Mouse (Mus musculus) midbrain, postnatal 0 days (tissue): ENCODE measurements around the gene 1700025G04Rik. TPM values are rescaled to one million over a fixed set of nuclear protein-coding genes. Genes with fewer than 3 reads are reported as not detected.

Experiments
- ATAC-seq: fragments of 200-750 bp; cut with Nextera tagmentation; 2 replicates; pipeline ENCODE4 v1.8.0; 2017; ENCODE audit warnings: moderate number of reproducible peaks, mild to moderate bottlenecking, moderate TSS enrichment, moderate library complexity; ENCODE audit not compliant: low FRiP score
- DNase-seq: peaks from one replicate; pipeline ENCODE4 v3.0.0-alpha.2; 2015; ENCODE audit warnings: low spot score
- H3K27ac ChIP-seq: fragments of 300-500 bp; sonication (generic); 2 replicates; pipeline ENCODE4 v1.5.1; 2014; ENCODE audit warnings: low read depth, mild to moderate bottlenecking, low read length, mixed read lengths
- H3K27me3 ChIP-seq: fragments of 300-500 bp; sonication (generic); 2 replicates; pipeline ENCODE4 v1.6.1; 2014; ENCODE audit warnings: low read length, control low read depth, mixed read lengths; ENCODE audit not compliant: insufficient read depth
- H3K36me3 ChIP-seq: fragments of 300-500 bp; sonication (generic); 2 replicates; pipeline ENCODE4 v1.6.1; 2014; ENCODE audit warnings: low read length, control low read depth, mixed read lengths; ENCODE audit not compliant: insufficient read depth
- H3K4me1 ChIP-seq: fragments of 300-500 bp; sonication (generic); 2 replicates; pipeline ENCODE4 v1.6.1; 2014; ENCODE audit warnings: mild to moderate bottlenecking, control low read depth, antibody characterized with exemption, low read length, mixed read lengths; ENCODE audit not compliant: insufficient read depth
- H3K4me2 ChIP-seq: fragments of 300-500 bp; sonication (generic); 2 replicates; pipeline ENCODE4 v1.6.1; 2014; ENCODE audit warnings: low read depth, mild to moderate bottlenecking, low read length, mixed read lengths; ENCODE audit not compliant: poor library complexity, severe bottlenecking
- H3K4me3 ChIP-seq: fragments of 300-500 bp; sonication (generic); 2 replicates; pipeline ENCODE4 v1.5.1; 2014; ENCODE audit warnings: low read depth, mild to moderate bottlenecking, low read length, moderate library complexity
- H3K9ac ChIP-seq: fragments of 300-500 bp; sonication (generic); replicated peaks from 2 replicates; pipeline ENCODE4 v1.6.1; 2014; ENCODE audit warnings: mild to moderate bottlenecking, low read length, moderate library complexity, mixed read lengths; ENCODE audit not compliant: poor library complexity, severe bottlenecking
- H3K9me3 ChIP-seq: fragments of 300-500 bp; sonication (generic); 2 replicates; pipeline ENCODE4 v1.6.1; 2016; ENCODE audit warnings: low read length, control low read depth
- CTCF ChIP-seq: IDR thresholded peaks from 2 replicates; pipeline ENCODE4 v1.5.1; 2016; ENCODE audit warnings: antibody characterized with exemption, mild to moderate bottlenecking
- WGBS: fragments of 180-500 bp; shearing (Covaris S2); extraction: QIAGEN DNeasy Blood & Tissue Kit; methylation state at CpG from one replicate; pipeline ENCODE4 v1.1.7; 2014; 5-methylcytosine and 5-hydroxymethylcytosine counted together
- polyA plus RNA-seq: library from polyadenylated mRNA; unstranded; fragments of >200 nt; fragmentation: Nextera tagmentation; extraction: Ambion mirVana; gene quantifications from 2 replicates; pipeline ENCODE4 v1.2.1, GENCODE M21; 2015
- total RNA-seq: library from RNA; depleted of rRNA; stranded (reverse); fragments of >200 nt; gene quantifications from 2 replicates; pipeline ENCODE4 v1.2.3, GENCODE M21; 2014

1700025G04Rik gene
- total and polyA plus RNA-seq, 2 experiments from 2014 or later = 22.6 to 24.0 TPM

- no peak for TF ChIP-seq CTCF
- Histone ChIP-seq H3K4me3 (no peak overlapping the region), H3K36me3 (no peaks in the 10 kb centered on the region), H3K4me2 (no peak overlapping the region), H3K9me3 (no peaks in the 10 kb centered on the region), H3K4me1 (peaks cover 3% of the 10 kb centered on the region; the same call in 1 of the 2 replicates), H3K27me3 (no peaks in the 10 kb centered on the region), H3K27ac (no peak overlapping the region), H3K9ac (no peak overlapping the region)
- 92% methylated on average over 3 of the region's 3 CpGs for WGBS
- ATAC-seq (no peak), DNase-seq (no peak)
Observed at GRCm38 (mm10) chr1:152042409-152042808, 47.5 kb downstream of the 1700025G04Rik start.

DNA sequence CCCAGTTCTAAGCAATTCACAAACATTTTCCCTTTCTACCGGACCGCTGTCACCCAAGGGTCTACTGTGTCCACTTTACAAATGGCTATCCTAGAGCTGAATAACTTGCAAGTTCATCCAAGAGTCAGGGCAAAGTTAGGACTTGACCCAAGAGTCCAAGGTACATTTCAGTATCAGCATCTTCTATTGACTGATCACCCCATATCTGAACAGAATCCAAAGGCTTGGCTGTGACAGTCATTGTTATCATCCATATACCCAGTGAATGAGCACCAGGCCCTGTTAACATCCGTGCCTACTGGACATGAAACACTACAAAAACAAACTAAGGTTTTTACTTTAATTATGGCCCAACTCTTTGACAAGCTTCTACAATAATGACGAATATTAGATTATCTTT is 48.9 kb downstream of the 1700025G04Rik start:
- 90% methylated on average over 4 of the region's 4 CpGs for WGBS
- H3K36me3 ChIP-seq = no peaks in the 10 kb centered on the region
- H3K9ac ChIP-seq = no peak overlapping the region
- H3K27ac ChIP-seq = no peak overlapping the region
- no peaks in the 10 kb centered on the region for H3K27me3 ChIP-seq
- H3K4me2 ChIP-seq = no peak overlapping the region
- no peak for DNase-seq
- no peak for TF ChIP-seq CTCF
- H3K4me1 ChIP-seq = peaks cover 3% of the 10 kb centered on the region; the same call in 1 of the 2 replicates
- no peak for ATAC-seq
- H3K9me3 ChIP-seq = no peaks in the 10 kb centered on the region
- H3K4me3 ChIP-seq = no peak overlapping the region

DNA sequence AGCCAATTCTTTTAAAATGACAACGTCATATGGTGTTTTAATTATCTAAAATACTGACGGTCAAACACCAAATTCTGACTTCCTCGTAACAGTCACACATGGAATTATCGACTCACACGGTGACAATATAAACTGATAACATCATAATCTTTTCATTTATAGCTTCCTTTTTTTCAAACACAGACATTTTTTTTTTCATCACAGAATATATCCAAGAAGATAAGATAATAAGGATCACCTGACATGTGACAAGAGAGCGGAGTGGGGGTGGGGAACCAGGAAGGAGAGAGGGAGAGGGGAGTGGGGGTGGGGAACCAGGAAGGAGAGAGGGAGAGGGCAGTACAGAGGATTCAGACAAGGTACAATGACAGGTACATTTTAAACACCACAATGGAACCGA is 49.9 kb downstream of the 1700025G04Rik start:
- no peak for ATAC-seq
- no peak for TF ChIP-seq CTCF
- H3K36me3 ChIP-seq = no peaks in the 10 kb centered on the region
- H3K9ac ChIP-seq = no peak overlapping the region
- peaks cover 3% of the 10 kb centered on the region; the same call in 1 of the 2 replicates for H3K4me1 ChIP-seq
- H3K4me3 ChIP-seq = no peak overlapping the region
- no peak overlapping the region for H3K27ac ChIP-seq
- H3K27me3 ChIP-seq = no peaks in the 10 kb centered on the region
- no peak overlapping the region for H3K4me2 ChIP-seq
- no peak for DNase-seq
- WGBS = 80% methylated on average over 7 of the region's 7 CpGs
- no peaks in the 10 kb centered on the region for H3K9me3 ChIP-seq

DNA sequence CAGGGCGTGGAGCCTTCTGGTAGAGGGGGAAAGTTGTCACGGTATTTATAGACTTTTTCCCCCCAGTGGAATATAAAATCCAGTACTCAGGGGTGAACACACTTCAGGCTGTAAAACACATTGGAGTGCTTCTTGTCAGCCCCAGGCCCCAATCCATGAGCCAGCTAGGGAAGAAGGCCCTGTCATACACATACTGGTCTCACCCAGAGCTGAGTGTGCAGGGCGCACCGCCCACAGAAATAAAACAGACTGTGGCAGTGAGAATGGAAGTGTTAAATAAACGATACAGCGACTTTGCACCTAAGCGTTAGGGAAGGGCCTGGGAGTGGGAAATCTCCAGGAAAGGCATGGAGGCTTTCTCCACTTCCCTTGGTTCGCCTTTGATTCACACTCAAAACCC is 50.3 kb downstream of the 1700025G04Rik start:
- Histone ChIP-seq H3K4me1 (peaks cover 3% of the 10 kb centered on the region; the same call in 1 of the 2 replicates), H3K9me3 (no peaks in the 10 kb centered on the region), H3K4me3 (no peak overlapping the region), H3K36me3 (no peaks in the 10 kb centered on the region), H3K27ac (no peak overlapping the region), H3K9ac (no peak overlapping the region), H3K27me3 (no peaks in the 10 kb centered on the region), H3K4me2 (no peak overlapping the region)
- no peak for TF ChIP-seq CTCF
- ATAC-seq (no peak), DNase-seq (no peak)
- 76% methylated on average over 8 of the region's 8 CpGs for WGBS

DNA sequence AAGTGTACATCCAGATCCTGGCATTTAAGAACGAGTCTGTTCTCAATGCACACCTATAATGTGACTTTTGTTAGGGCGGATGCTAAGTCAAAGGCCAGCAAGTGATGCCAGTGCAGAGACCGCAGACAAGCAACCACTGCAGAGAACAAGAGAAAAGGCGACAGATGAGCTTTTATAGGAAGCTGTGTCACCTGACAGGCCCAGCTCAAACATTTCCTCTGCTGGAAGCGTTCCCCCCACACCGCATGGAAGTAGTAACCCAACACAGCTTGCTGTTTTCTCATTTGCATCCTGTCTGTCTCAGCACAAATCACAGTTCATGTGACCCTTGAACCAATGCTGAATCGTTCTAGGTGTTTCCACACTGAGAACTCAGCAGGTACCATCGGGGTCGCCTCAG is 51.8 kb downstream of the 1700025G04Rik start:
- H3K4me3 ChIP-seq = no peak overlapping the region
- no peaks in the 10 kb centered on the region for H3K9me3 ChIP-seq
- DNase-seq (no peak), ATAC-seq (no peak)
- H3K9ac ChIP-seq = no peak overlapping the region
- TF ChIP-seq CTCF = no peak
- H3K4me2 ChIP-seq = no peak overlapping the region
- no peak overlapping the region for H3K27ac ChIP-seq
- H3K4me1 ChIP-seq = peaks cover 3% of the 10 kb centered on the region; the same call in 1 of the 2 replicates
- no peaks in the 10 kb centered on the region for H3K36me3 ChIP-seq
- H3K27me3 ChIP-seq = no peaks in the 10 kb centered on the region
- 61% methylated on average over 9 of the region's 9 CpGs for WGBS

- Histone ChIP-seq H3K9ac (no peak overlapping the region), H3K4me2 (no peak overlapping the region), H3K27me3 (no peaks in the 10 kb centered on the region), H3K4me3 (no peak overlapping the region), H3K36me3 (no peaks in the 10 kb centered on the region), H3K9me3 (no peaks in the 10 kb centered on the region), H3K27ac (no peak overlapping the region), H3K4me1 (peaks cover 3% of the 10 kb centered on the region; the same call in 1 of the 2 replicates)
- WGBS = 58% methylated on average over 4 of the region's 4 CpGs
- ATAC-seq (no peak), DNase-seq (no peak)
- no peak for TF ChIP-seq CTCF
Observed at GRCm38 (mm10) chr1:152037589-152037988, 52.3 kb downstream of the 1700025G04Rik start.
